Mouse (Mus musculus): Measurements from ENCODE around the gene Xpr1. TPM values are rescaled to one million over a fixed set of nuclear protein-coding genes. Genes with fewer than 3 reads are reported as not detected.

Gene Xpr1
- total RNA-seq (2021), result 10 to 100 TPM; 83.8 to 84.8 TPM
- long read RNA-seq, experiment 1, full-length matches to known transcripts, result 3 of 13 reads
- long read RNA-seq, experiment 1, partial matches to known transcripts, result 0 of 13 reads
- long read RNA-seq, experiment 1, other reads (novel, unspliced or antisense), result 10 of 13 reads
- long read RNA-seq, experiment 2, partial matches to known transcripts, result 0 of 6 reads
- long read RNA-seq, experiment 2, other reads (novel, unspliced or antisense), result 6 of 6 reads

DNA sequence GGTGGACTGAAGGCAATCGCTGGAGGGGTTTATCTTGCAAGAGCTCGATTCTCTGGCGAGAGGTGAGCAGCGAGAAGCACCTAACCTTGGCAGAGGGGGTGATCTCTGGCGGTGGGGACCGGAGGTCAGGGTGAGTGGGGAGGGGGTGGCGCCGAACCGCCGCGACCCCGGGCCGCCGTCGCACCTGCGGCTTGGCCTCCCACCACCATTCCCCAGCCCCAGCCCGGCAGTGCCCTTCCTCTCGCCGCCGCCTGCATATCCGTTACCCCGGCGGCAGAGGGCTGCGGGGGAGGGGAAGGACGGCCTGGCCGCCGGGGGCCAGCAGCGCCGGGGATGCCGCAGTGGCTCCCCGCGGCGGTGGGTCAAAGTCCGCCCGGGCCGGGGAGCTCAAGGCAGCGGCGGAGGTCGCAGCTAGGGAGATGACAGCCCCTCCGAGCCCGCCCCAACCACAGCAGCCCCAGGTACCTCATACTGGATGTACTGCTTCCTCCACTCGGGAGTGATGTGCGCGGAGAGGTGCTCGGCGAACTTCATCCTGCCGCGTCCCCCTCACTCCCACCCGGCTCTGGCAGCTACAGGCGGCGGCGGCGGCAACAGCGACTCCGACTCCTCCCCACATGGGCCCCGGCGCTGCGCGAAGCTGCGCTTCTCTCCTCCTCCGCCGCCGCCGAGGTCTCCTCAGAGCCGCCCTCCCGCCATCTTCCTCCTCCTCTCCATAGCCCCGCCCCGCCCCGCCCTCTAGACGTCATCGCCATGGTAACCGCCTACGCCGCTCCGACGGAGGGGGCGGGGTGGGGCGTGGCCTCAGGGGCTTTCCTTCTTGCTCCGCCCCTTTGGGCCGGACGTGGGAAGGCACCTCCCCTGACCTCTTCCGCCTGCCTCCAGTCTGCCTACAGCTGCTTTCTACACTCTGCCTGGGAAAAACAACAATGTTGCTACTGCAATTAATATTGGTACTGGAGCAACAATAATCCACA lies at the start of gene Xpr1:
Gene Xpr1, minus strand, starts transcription at position 715 of the 977 bp plus-strand sequence.
- peak; percentile 92 to 93 for DNase-seq (ENCODE audit: low spot score in 2 of 2)

DNA sequence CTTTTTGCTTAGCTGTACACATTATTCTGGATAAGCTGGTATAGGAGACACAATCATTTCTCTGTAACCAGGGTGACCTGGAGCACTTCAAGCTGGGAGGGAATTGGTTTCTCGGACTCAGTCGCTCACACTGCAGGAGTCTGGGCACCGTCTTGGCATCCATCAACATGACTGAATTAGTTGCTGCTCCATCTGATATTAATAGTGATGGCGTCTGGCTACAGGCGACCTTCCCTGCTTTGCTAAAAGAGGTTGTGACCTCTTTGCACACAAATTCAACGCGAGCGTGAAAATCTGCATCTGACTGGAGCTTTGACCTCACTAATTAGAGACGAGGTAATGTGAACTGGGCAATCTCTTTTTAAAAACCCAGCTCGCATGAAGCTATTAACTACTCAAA lies 46.2 kb upstream of the Xpr1 start:
- no peak for DNase-seq (ENCODE audit: low spot score in 2 of 2)

DNA sequence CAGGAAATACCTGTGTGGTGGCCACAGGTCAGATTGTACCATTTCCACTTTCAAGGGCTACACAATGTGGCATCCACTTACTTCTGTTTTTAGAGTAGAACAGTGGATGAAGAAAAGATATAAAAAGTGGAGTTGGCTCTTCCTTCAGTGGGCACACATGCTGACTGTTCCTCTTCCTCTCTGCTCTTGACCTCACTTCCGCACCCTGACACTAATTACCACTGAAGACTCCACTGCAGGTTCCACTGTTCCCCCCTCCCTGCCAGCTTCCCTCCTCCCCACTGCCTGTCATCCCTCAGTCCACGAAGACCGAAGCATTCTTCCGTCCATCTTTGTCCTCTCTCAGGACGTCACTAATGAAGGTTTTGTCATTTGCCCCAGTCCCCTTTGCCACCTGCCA lies 45.4 kb upstream of the Xpr1 start:
- no peak for DNase-seq (ENCODE audit: low spot score in 2 of 2)

DNA sequence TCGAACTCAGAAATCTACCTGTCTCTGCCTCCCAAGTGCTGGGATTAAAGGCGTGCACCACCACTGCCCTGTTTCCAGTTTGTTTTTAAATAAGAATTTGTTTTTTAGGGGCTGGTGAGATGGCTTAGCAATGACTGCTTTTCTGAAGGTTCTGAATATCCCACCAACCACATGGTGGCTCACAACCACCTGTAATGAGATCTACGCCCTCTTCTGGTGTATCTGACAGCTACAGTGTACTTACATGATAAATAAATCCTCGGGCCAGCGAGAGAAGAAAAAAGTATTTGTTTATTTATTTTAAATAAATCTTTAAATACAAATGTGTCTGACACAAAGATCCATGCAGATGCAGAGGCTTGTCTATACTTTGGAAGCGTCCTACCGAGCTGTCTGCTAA lies 40.3 kb upstream of the Xpr1 start:
- no peak for DNase-seq (ENCODE audit: low spot score in 2 of 2)

DNA sequence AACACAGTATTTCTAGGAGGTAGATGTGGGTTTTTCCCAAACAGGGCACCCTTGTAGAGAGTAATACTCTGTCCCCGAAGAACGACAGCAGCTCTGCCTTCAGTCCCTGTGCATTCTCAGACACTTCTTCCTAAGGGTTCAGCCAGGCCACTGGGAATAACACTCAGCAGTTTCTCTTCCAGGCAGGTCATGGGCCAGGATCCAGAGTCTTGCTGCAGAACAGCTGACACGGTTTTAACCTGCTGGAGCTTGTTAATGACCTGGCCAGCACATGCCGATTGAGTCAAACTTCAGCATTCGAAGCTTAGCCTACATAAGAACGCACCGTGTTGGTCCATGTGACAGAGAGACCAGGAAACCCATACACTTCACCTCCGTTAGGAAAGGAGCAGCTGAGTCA lies 36.0 kb upstream of the Xpr1 start:
- no peak for DNase-seq (ENCODE audit: low spot score in 2 of 2)

DNA sequence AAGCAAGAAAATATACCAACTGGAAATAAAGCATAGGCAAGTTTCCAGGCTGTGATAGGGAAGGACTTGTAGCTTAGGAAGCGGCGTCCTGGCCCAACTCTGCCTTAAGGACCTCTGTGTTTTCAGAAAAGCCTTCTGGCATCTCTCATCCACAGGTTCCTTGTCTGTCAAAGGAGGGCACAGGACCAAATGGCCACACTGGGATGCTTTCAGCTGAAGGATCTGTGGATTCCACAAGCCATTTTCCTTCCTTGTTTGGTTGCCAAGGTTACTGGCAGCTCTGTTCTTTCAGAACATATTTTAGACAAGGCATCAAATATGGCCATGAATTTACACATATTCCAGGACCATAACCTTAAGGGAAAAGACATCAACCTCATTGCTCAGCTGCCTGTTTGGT lies 31.7 kb upstream of the Xpr1 start:
- no peak for DNase-seq (ENCODE audit: low spot score in 2 of 2)

DNA sequence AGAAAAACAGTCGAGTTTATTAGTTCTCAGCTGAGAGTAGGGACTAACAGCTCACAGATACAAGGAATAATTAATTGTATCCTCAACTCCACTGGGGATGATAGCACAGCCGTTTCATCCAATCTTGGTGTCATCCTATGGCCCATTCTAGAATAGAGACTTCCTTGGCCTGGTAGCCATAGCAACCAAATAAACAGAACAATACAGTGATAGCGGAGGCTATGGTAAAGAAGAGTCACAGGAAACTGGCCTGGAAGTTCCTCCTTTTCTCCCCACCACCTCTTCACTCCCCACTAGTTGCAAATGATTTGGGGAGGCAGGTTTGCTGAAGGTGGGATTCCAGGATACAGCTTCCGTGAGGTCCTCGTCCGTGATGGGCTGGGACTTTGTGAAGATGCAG lies 30.1 kb upstream of the Xpr1 start:
- no peak for DNase-seq (ENCODE audit: low spot score in 2 of 2)

DNA sequence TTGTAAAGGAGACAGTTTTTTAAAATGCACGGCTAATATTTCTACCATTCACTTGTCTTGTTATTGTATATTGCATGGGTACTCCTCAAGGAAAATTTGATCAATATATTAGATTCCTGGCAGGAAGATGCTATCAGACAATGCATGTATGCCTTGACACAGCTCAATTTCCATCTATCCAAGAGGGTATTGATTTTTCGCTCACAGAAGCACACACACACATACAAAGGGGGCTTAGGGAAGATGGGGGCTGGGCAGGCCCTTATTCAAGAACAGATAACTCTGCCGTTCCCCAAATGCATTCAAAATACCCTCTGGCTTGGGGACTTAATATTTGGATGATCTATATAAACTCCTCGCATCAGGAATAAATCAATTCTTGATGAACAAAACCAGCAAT lies 25.9 kb upstream of the Xpr1 start:
- DNase-seq (ENCODE audit: low spot score in 2 of 2), result no peak

DNA sequence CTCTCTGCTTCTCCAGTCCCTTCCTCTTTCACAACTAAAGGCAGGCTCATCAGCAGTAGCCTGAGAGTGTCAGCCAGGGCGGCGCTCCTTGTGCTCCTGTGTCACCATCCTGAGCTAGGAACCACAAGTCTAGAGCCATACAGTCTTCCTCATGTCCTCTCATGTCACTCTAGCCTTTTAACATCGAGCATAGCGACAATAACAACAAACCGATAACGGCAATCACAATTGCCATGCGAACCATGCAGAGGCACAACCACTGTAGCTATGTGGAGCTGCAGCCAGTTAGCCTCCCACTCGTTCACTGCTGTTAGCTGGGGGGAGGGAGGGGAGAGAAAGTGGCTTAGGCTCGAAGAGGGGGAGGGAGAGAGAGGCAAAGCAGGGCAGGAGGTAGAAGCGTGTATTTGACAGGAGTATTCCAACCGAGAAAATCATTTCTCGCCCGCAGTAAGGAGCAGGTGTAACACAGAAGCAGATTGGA lies 25.3 kb upstream of the Xpr1 start:
- DNase-seq (ENCODE audit: low spot score in 2 of 2), result peak; percentile 27 to 48

DNA sequence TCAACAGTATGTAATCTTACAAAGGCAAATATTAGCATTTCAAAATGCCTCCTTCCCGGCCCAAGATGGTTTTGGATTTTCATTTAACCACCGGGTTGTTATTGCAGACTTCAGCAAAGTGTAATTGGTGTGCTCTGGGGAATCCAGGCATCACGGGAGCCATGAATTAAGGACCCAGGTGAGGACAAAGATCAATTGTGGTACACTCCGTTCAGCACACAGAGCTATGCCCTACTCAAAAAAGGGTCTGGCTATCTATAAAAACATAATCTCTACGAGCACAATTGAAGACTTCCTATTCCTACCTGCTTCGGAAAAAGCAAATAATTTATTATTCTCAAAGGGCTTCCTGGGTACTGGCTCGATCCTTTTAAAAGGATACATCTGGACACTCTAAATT lies 22.3 kb upstream of the Xpr1 start:
- DNase-seq (ENCODE audit: low spot score in 2 of 2), result no peak

DNA sequence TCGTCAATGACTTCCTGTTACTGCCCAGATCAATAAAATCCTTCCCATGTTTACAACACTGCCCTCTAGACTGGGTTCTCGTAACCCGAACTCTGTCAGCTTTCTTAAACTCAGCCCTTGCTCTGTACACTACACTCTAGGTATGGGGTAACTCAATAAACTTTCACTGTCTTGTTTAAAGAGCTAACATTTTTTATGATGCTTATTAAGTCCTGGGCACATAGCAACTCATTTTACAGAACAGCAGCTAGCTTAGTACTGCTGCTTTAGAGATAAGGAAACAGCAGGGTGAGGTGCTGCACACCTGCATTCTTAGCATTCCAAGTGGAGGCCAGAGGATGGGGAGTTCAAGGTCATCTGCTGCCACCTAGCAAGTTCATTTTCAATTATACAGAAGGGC lies 21.3 kb upstream of the Xpr1 start:
- DNase-seq (ENCODE audit: low spot score in 2 of 2), result no peak

DNA sequence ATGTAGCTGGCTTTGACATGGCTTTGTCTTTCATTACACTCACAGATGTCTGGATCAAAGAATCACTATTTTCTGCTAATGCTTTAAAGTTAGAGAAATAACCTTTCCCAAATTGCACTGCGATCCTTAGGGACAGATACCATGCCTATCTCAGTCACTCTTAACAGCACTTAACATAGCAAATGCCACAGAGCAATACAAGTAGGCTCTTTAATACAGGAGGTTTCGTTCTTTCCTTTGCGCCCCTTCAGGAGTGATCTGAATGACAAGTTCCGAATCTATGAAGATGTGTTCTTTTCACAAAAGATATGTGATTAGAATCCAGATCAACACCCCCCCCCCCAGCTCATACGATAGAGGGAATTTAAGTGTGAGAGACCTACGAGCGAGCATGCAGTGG lies 12.1 kb upstream of the Xpr1 start:
- no peak for DNase-seq (ENCODE audit: low spot score in 2 of 2)

DNA sequence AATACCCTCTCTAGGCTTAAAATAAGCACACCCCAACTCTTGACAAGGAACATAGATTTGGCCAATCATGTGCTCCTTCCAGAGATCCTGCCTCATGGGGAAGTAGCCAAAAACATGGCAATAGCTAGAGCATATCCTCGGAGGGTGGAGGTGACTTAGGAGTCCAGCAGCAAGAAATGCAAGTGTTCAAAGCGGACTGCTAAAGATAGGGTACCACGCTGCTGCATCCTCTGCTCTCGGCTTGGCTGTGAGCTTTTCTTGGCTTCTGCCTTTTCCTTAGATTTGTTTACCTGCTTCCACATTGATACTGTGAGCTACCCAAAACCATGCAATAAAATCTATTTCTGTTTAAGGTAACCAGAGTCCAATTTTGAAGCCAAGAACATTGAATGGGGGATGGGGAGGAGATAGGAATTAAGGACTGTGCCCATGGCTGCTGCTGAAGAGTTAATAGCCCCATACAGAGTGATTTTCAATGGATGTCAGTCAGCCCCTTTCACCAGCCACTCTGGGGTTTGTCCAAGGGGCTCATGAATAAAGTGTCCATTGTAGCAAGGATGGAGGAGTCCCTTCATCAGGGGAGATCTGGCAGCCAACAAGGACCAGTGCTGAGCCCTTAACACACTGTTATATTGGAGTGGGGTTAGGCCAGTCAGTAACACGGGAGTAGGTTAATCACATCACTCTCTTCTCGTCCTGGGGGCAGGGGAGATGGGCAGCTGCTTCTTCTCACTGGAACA lies 10.1 kb upstream of the Xpr1 start:
- DNase-seq (ENCODE audit: low spot score in 2 of 2), result no peak

DNA sequence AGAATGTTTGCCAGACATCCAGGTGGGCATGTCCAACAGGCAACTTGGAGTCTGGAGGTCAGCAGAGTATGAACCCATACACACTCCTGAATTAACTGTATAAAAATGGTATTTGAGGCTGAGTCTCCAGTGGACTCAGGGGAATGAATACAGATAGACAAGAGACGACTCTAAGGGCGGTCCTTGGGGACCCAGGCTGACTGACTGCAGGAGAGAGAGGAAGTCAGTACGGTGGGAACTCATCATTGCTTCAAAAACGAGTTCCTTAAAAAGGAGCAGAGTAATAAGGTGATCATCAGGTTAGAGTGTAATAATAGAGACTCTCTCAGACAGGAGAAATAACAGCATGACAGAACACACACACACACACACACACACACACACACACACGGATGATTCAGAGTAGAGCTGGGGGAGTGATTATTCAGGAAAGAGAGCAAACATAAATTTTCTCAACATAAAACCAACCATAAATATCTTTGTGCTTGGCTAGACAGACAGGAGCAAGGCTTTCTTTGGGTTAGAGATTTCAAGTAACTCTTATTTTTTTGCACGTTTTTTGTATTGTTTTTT lies 8.6 kb upstream of the Xpr1 start:
- DNase-seq (ENCODE audit: low spot score in 2 of 2), result peak in 1 of 2 experiments; percentile 12

DNA sequence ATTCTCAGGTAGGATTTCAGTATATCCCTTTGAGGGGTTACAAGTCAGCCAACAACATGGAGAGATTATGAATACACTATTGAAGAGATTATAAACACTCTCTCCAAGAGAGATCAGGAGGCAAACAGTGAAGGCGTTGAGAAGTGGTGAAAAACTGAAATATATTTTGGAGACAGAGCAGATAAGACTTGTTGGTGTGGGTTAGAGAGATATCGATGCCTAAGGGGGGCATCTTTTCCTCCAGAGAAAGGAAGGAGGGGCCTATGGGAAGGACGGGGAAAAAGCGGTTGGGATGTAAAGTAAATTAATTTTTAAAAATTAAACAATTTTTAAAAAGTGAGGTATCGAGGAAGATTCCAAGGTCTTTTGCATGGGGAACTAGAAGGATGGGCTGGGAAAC lies 8.1 kb upstream of the Xpr1 start:
- DNase-seq (ENCODE audit: low spot score in 2 of 2), result no peak

DNA sequence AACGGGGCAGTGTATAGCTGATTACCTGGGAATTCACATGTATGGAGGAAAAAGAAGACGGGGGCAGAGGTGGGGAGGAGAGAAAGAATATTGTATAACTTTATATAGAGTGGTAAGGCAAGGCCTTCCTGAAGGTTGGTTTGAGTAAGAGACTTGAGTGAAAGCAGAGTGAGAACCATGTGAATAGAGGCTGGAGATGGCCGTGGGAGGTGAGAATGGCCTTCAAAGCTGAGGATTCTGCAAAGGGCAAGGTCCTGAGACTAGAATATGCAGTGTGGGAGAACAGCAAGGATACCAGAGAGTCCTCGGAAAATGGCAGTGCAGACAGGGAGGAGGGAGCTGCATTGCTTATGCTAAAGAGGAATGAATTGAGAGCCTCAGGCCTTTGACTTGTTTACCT lies 6.6 kb upstream of the Xpr1 start:
- DNase-seq (ENCODE audit: low spot score in 2 of 2), result no peak

DNA sequence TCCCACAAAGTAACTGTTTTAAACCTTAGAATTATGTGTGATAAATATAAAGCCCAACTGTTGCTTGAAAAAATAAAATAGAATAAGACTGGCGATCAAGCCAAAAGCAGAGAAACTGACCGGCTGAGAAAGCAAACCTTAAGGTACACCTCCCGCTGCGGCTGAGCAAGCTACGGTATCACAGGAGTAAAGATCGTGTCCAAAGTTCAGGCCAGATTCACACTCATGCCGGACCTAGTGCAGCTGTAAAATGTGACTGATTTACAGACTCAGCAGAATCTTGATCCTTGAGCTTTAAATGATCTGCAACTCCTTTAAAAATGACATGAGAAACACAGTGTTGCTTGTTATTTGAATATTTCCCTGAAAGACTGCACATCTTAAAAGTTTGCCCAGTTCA lies 4.8 kb upstream of the Xpr1 start:
- DNase-seq (ENCODE audit: low spot score in 2 of 2), result no peak

DNA sequence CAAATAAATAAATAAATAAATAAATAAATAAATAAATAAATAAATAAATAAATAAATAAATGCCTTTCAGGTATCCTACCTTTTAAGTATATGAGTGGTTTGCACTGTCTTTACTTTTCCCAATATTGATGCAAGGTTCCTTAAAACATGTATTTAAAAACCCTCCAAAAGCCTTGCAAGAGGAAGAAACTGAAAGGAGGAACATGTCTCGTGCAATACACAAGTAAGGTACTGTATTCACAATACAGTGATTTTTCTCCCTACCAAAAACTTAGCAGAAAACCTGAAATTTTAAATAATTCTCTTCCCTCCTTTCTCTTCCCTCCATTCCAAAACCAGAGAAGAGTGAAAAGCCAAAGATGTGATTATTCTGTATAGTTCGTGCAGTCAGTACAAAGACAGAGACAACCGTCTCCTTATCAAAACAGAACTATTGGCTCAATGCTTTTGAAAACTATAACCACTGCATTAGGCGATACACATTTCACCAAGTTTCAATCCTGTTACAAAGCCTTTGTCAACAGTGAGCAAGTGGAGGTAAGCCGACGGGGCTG lies 991 bp downstream of the Xpr1 start:
- DNase-seq (ENCODE audit: low spot score in 2 of 2), result no peak

DNA sequence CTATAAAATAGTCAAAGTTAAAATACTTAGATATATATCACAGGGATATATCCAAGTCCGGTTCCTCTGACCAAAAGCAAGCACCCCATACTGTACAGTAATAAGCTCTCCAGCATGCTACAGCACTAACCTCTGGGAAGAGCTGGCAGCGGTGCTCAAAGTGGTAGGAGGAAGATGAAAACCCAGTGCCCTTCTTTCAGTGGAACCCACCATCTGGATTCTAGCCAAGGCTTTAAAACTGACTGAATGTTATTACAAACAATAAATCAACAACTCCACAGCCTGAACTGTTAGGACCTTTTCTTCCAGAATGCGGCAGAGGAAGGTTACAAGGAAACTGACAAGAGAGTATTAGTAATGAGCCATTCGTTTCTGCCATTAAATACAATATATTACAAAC lies 1.8 kb downstream of the Xpr1 start:
- no peak for DNase-seq (ENCODE audit: low spot score in 2 of 2)

DNA sequence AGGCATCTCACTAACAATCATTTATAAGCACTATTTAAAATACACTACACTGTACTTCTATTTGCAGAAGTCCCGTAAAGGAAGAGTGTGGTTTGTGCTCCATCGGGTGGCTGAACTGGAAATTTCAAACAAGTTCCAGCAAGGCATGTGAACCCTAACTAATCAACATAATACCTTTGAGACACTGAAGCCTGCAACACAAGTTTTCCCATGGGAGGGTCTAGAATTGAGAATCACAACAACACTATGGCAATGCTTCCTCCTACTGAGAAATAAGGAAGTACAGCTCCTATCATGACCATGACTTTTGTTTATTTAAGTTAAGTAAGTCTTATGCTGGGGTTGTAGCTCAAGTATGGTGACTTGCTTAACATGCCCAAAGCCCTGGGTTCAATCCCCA lies 4.5 kb downstream of the Xpr1 start:
- no peak for DNase-seq (ENCODE audit: low spot score in 2 of 2)

DNA sequence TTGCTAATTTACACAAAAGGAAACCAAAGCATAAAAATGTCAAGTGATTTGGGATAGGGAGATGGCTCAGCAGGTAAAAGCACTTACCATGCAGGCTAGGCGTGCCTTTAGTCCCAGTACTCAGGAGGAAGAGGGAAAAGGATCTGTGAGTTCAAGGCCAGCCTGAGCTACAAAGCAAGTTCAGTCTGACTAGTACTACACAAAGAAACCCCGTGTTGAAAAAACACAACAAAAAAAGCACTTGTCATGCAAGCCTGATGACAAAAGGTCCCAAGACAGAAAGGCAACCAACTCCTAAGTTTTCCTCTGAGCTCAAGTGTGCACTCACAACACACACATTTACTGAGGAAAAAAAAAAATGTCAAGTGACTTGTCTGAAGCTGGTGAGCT lies 8.6 kb downstream of the Xpr1 start:
- DNase-seq (ENCODE audit: low spot score in 2 of 2), result no peak

Measured in left cerebral cortex, adult 18-20 months (tissue).